Mouse (Mus musculus): ENCODE data around the gene Olfr298. TPM values are rescaled to one million over a fixed set of nuclear protein-coding genes. Genes with fewer than 3 reads are reported as not detected.

Gene Olfr298
- polyA plus RNA-seq (2015; fragmentation: Nextera tagmentation; extraction: Ambion mirVana) = not detected in 2 replicates

DNA sequence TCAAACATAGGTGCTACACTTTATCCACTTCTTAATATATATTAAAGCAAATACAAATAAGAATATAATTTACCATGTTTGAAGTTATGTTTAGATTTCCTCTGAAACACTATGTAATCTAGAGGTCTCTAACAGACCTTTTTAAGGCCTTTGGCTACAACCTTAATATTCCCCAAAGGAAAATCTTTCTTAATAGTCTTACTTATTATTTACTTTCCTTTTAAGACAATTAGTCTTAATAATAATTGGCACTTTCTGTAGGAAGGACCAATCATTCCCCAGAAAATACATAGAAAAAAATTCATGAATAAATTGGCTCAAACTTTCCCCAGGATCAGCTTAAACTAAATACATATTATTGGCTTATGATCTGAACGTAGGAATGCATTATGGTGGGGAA lies at the start of gene Olfr298:
Gene Olfr298 (minus strand): TSS at position 101 of the 400 bp plus-strand sequence.
- H3K27ac ChIP-seq (ENCODE audit: low read length) = no peak within 1 kb of the TSS
- H3K4me2 ChIP-seq (ENCODE audit: low read length) = no peak within 1 kb of the TSS
- no peaks in the 10 kb centered on the region for H3K36me3 ChIP-seq (ENCODE audit: control insufficient read depth, insufficient read depth)
- no peaks in the 10 kb centered on the region for H3K4me1 ChIP-seq (replicated peaks; ENCODE audit: control insufficient read depth, insufficient read depth, low read length)
- ATAC-seq = no peak
- no peak within 1 kb of the TSS for H3K9ac ChIP-seq (replicated peaks; ENCODE audit: low read depth, low read length)
- 85% methylated on average over 1 of the region's 1 CpGs for WGBS
- H3K4me3 ChIP-seq (replicated peaks; ENCODE audit: low read length) = no peak within 1 kb of the TSS
- H3K9me3 ChIP-seq (ENCODE audit: control insufficient read depth, low read length) = no peaks in the 10 kb centered on the region
- no peaks in the 10 kb centered on the region for H3K27me3 ChIP-seq (replicated peaks; ENCODE audit: control insufficient read depth, insufficient read depth, low read length)

DNA sequence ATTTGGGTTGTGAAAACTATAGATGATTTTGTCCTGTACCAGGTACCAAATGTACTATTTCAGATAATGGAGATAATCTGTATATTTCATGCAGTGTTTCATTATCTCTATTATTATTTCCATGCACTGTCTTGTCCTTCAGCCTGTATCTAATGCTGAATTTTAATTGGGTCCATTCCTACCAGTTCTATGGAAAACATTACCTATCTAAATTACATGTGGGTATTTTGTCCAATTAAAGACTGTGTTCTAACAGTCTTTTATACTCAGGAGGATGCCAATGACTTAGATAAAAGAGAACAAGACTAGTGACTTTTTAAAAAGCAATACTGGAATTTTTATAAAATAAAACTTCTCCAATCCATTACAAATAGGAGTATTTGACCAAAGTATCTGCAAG lies 27.4 kb upstream of the Olfr298 start, which contains the start of gene Olfr297:
Gene Olfr297 (plus strand): TSS at position 301 of the 400 bp plus-strand sequence.
- Histone ChIP-seq H3K36me3 (ENCODE audit: control insufficient read depth, insufficient read depth) (no peaks in the 10 kb centered on the region), H3K9ac (replicated peaks; ENCODE audit: low read depth, low read length) (no peak within 1 kb of the TSS), H3K4me3 (replicated peaks; ENCODE audit: low read length) (no peak within 1 kb of the TSS), H3K4me2 (ENCODE audit: low read length) (no peak within 1 kb of the TSS), H3K27ac (ENCODE audit: low read length) (no peak within 1 kb of the TSS), H3K4me1 (replicated peaks; ENCODE audit: control insufficient read depth, insufficient read depth, low read length) (no peaks in the 10 kb centered on the region), H3K27me3 (replicated peaks; ENCODE audit: control insufficient read depth, insufficient read depth, low read length) (no peaks in the 10 kb centered on the region), H3K9me3 (ENCODE audit: control insufficient read depth, low read length) (no peaks in the 10 kb centered on the region)
- ATAC-seq = no peak

DNA sequence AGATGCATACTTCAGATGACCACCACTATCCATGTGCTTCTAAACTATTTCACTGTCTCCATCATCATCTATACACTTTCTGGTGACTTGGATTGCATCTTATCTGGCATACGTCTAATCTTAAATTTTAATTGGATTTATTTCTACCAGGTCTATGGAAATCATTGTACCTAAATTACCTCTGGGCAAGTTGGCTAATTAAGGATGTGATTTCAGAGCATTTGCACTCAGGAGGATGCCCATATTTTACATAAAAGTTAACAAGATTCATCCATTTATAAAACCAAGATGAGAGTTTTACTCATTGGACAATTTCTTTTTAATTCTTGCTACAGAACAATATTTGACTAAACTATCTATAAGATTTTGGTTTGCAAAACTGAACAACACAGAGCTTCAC lies 32.7 kb downstream of the Olfr298 start, which contains the start of gene Olfr299:
Gene Olfr299 (plus strand): TSS at position 301 of the 400 bp plus-strand sequence.
- Histone ChIP-seq H3K36me3 (ENCODE audit: control insufficient read depth, insufficient read depth) (no peaks in the 10 kb centered on the region), H3K9me3 (ENCODE audit: control insufficient read depth, low read length) (no peaks in the 10 kb centered on the region), H3K4me1 (replicated peaks; ENCODE audit: control insufficient read depth, insufficient read depth, low read length) (no peaks in the 10 kb centered on the region), H3K4me3 (replicated peaks; ENCODE audit: low read length) (no peak within 1 kb of the TSS), H3K27me3 (replicated peaks; ENCODE audit: control insufficient read depth, insufficient read depth, low read length) (no peaks in the 10 kb centered on the region), H3K4me2 (ENCODE audit: low read length) (no peak within 1 kb of the TSS), H3K27ac (ENCODE audit: low read length) (no peak within 1 kb of the TSS), H3K9ac (replicated peaks; ENCODE audit: low read depth, low read length) (no peak within 1 kb of the TSS)
- ATAC-seq = no peak
- 65% methylated on average over 1 of the region's 1 CpGs for WGBS

Other genes starting within 250 kb of the Olfr298 start
- gene Vmn2r76, start 246.2 kb downstream of the Olfr298 start, polyA plus RNA-seq (2015; fragmentation: Nextera tagmentation; extraction: Ambion mirVana) = not detected in 2 replicates
- gene Olfr310, start 215.3 kb downstream of the Olfr298 start, polyA plus RNA-seq (2015; fragmentation: Nextera tagmentation; extraction: Ambion mirVana) = not detected in 2 replicates
- gene Olfr309, start 178.8 kb downstream of the Olfr298 start, polyA plus RNA-seq (2015; fragmentation: Nextera tagmentation; extraction: Ambion mirVana) = not detected in 2 replicates
- gene Olfr308, start 166.9 kb downstream of the Olfr298 start, polyA plus RNA-seq (2015; fragmentation: Nextera tagmentation; extraction: Ambion mirVana) = not detected in 2 replicates
- not detected in 2 replicates for gene Olfr307, start 154.9 kb downstream of the Olfr298 start, polyA plus RNA-seq (2015; fragmentation: Nextera tagmentation; extraction: Ambion mirVana)
- not detected in 2 replicates for gene Olfr305, start 125.6 kb downstream of the Olfr298 start, polyA plus RNA-seq (2015; fragmentation: Nextera tagmentation; extraction: Ambion mirVana)
- gene Olfr304, start 105.8 kb downstream of the Olfr298 start, polyA plus RNA-seq (2015; fragmentation: Nextera tagmentation; extraction: Ambion mirVana) = not detected in 2 replicates
- gene Olfr303, start 94.7 kb downstream of the Olfr298 start, polyA plus RNA-seq (2015; fragmentation: Nextera tagmentation; extraction: Ambion mirVana) = not detected in 2 replicates
- gene Olfr301, start 88.6 kb downstream of the Olfr298 start, polyA plus RNA-seq (2015; fragmentation: Nextera tagmentation; extraction: Ambion mirVana) = not detected in 2 replicates
- gene Olfr299, start 32.6 kb downstream of the Olfr298 start, polyA plus RNA-seq (2015; fragmentation: Nextera tagmentation; extraction: Ambion mirVana) = not detected in 2 replicates
- gene Olfr297, start 27.5 kb upstream of the Olfr298 start, polyA plus RNA-seq (2015; fragmentation: Nextera tagmentation; extraction: Ambion mirVana) = not detected in 2 replicates
- not detected in 2 replicates for gene Olfr295, start 91.4 kb upstream of the Olfr298 start, polyA plus RNA-seq (2015; fragmentation: Nextera tagmentation; extraction: Ambion mirVana)
- not detected in 2 replicates for gene Olfr294, start 124.2 kb upstream of the Olfr298 start, polyA plus RNA-seq (2015; fragmentation: Nextera tagmentation; extraction: Ambion mirVana)
- gene Olfr293, start 156.6 kb upstream of the Olfr298 start, polyA plus RNA-seq (2015; fragmentation: Nextera tagmentation; extraction: Ambion mirVana) = not detected in 2 replicates
- gene Olfr292, start 195.8 kb upstream of the Olfr298 start, polyA plus RNA-seq (2015; fragmentation: Nextera tagmentation; extraction: Ambion mirVana) = not detected in 2 replicates